Mouse (Mus musculus): ENCODE measurements at regions not wholly inside any gene's neighbourhood (a gene's known extent, or its start where the extent isn't known, plus 50 kb on each side); places are given as distances from the start of the nearest gene placed in this dataset.

- TF ChIP-seq CTCF (IDR thresholded peaks at IDR 0.05; ENCODE audit: low read depth) (no peak), EP300 (IDR thresholded peaks at IDR 0.05; ENCODE audit: low read depth) (no peak)
These were observed 491.2 kb upstream of the Tnc start for GRCm38 (mm10) chr4:64538009-64538408.
